Mouse (Mus musculus) heart, postnatal 0 days (tissue): ENCODE results near the gene Arhgdia. TPM values are rescaled to one million over a fixed set of nuclear protein-coding genes. Genes with fewer than 3 reads are reported as not detected.
"Not testable (repeated sequence)": the region's sequence is repeated elsewhere in the genome, so short reads cannot be mapped to it uniquely, and the experiment has no call there.

Experiments
- ATAC-seq: fragments of 200-750 bp; cut with Nextera tagmentation; 2 replicates; pipeline ENCODE4 v1.8.0; 2017; ENCODE audit warnings: low read depth, moderate number of reproducible peaks, moderate library complexity; ENCODE audit not compliant: insufficient read depth
- DNase-seq: peaks from one replicate; pipeline ENCODE4 v3.0.0-alpha.2; 2016; ENCODE audit warnings: low spot score
- H3K27ac ChIP-seq: fragments of 300-500 bp; sonication (generic); 2 replicates; pipeline ENCODE4 v1.5.1; 2014; ENCODE audit warnings: low read depth, mild to moderate bottlenecking
- H3K27me3 ChIP-seq: fragments of 300-500 bp; sonication (generic); 2 replicates; pipeline ENCODE4 v1.6.1; 2014; ENCODE audit warnings: low read length, mixed read lengths; ENCODE audit not compliant: control insufficient read depth, insufficient read depth
- H3K36me3 ChIP-seq: fragments of 300-500 bp; sonication (generic); replicated peaks from 2 replicates; pipeline ENCODE4 v1.6.1; 2014; ENCODE audit warnings: low read length, mixed read lengths; ENCODE audit not compliant: control insufficient read depth, insufficient read depth
- H3K4me1 ChIP-seq: fragments of 300-500 bp; sonication (generic); 2 replicates; pipeline ENCODE4 v1.6.1; 2014; ENCODE audit warnings: antibody characterized with exemption; ENCODE audit not compliant: control insufficient read depth, insufficient read depth
- H3K4me2 ChIP-seq: fragments of 300-500 bp; sonication (generic); 2 replicates; pipeline ENCODE4 v1.6.1; 2014; ENCODE audit warnings: low read depth, mild to moderate bottlenecking, low read length, moderate library complexity
- H3K4me3 ChIP-seq: fragments of 300-500 bp; sonication (generic); 2 replicates; pipeline ENCODE4 v1.5.1; 2014; ENCODE audit warnings: low read depth, low read length
- H3K9ac ChIP-seq: fragments of 300-500 bp; sonication (generic); replicated peaks from 2 replicates; pipeline ENCODE4 v1.6.1; 2014; ENCODE audit warnings: low read depth, low read length, mixed read lengths
- H3K9me3 ChIP-seq: fragments of 300-500 bp; sonication (generic); replicated peaks from 2 replicates; pipeline ENCODE4 v1.6.1; 2016; ENCODE audit warnings: low read length; ENCODE audit not compliant: control insufficient read depth
- CTCF ChIP-seq: IDR thresholded peaks from 2 replicates; pipeline ENCODE4 v1.5.1; 2016; ENCODE audit warnings: antibody characterized with exemption, control low read depth, low read depth
- EP300 ChIP-seq: IDR thresholded peaks from 2 replicates; pipeline ENCODE4 v1.6.1; 2016; ENCODE audit warnings: antibody characterized with exemption, low read depth
- WGBS: fragments of 180-500 bp; shearing (Covaris S2); extraction: QIAGEN DNeasy Blood & Tissue Kit; methylation state at CpG from one replicate; pipeline ENCODE4 v1.1.7; 2014; 5-methylcytosine and 5-hydroxymethylcytosine counted together
- polyA plus RNA-seq: library from polyadenylated mRNA; unstranded; fragments of >200 nt; fragmentation: Nextera tagmentation; extraction: Ambion mirVana; gene quantifications from 2 replicates; pipeline ENCODE4 v1.2.1, GENCODE M21; 2015
- total RNA-seq: library from RNA; depleted of rRNA; stranded (reverse); fragments of >200 nt; gene quantifications from 2 replicates; pipeline ENCODE4 v1.2.3, GENCODE M21; 2014; ENCODE audit warnings: low replicate concordance

Gene Arhgdia
- total and polyA plus RNA-seq, 2 experiments from 2014 or later: 231 to 245 TPM

DNA sequence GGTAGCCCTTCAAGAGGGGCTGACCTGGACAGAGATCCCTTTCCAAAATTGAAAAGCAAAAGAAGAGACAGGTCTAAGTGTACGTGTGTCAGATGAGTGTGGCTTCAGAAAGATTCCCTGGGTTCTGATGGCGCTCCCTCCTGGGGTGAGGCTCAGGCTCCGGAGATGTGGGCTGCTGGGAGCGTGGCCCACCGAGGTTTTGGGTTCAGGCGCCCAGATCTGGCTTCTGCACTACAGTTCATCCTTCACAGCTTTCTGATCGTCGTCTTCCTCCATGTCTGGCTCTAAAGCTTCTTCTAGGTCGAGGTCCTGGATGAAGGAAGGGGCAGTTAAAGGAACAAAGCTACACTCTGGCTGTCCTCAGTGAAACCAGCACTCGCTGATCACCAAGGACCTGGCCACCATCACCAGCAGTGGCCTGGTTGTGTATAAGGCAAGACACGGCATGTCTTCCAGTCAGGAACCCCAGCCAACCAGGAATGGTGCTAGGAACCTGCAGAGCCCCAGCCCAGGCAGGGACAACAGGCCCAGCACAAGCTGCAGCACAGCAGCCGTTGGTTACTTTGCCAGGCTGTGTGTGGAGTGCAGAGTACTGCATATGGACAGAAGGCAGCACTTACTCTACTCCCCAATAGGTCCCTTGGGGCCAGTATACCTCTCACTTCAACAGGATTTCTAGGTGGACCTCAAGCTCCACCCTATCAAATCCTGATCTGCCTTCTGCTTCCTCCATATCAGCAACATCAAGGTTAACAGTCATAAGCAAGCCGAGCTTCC is 20.3 kb downstream of the Arhgdia start:
- H3K4me2 ChIP-seq: no peak overlapping the region
- 0 out of 2 replicates have a peak, but pooled peaks cover 2% of the 10 kb centered on the region for H3K9me3 ChIP-seq
- no peak for DNase-seq
- H3K27me3 ChIP-seq: no peaks in the 10 kb centered on the region
- H3K4me1 ChIP-seq: no peaks in the 10 kb centered on the region
- no peak overlapping the region for H3K9ac ChIP-seq
- no peak overlapping the region for H3K27ac ChIP-seq
- no peak for ATAC-seq
- no peak overlapping the region for H3K4me3 ChIP-seq
- WGBS: 88% methylated on average over 13 of the region's 13 CpGs
- H3K36me3 ChIP-seq: peaks cover 70% of the 10 kb centered on the region
- no peak for TF ChIP-seq CTCF
- TF ChIP-seq EP300: no peak

DNA sequence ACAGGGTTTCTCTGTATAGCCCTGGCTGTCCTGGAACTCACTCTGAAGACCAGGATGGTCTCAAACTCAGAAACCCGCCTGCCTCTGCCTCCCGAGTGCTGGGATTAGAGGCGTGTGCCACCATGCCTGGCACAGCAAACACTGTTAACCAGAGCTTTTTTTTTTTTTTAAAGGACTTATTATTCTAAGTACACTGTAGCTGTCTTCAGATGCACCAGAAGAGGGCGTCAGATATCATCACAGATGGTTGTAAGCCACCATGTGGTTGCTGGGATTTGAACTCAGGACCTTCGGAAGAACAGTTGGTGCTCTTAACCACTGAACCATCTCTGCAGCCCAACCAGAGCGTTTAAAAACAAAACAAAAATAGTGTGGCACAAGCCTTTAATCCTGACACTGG is 22.6 kb downstream of the Arhgdia start:
- not testable (repeated sequence) for H3K27me3 ChIP-seq, DNase-seq, H3K4me1 ChIP-seq, H3K9me3 ChIP-seq, H3K4me3 ChIP-seq, ATAC-seq, H3K4me2 ChIP-seq, H3K9ac ChIP-seq, H3K27ac ChIP-seq
- 81% methylated on average over 6 of the region's 6 CpGs for WGBS
- H3K36me3 ChIP-seq: peaks cover 47% of the 10 kb centered on the region

DNA sequence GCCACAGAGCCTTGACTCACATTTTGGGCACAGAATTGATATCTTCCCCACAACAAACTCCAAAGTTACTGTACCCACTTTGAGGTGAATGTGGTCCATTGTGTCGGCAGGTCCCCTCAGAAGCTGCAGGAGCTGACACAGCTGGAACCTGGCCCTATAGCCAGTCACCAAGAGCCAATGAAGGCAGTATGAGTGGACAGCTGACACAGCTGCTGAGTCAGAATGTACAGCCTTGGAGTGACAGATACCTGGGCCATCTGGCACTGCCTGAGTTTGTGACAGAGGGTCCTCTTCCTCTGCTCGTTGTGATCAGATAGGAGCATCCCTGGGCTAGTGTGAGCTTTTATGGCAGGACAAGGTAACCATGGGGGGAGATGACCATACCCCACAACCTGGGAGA is 26.2 kb downstream of the Arhgdia start:
- Histone ChIP-seq H3K4me3 (no peak overlapping the region), H3K9me3 (0 out of 2 replicates have a peak, but pooled peaks cover 2% of the 10 kb centered on the region), H3K4me2 (no peak overlapping the region), H3K27ac (peak overlapping the region; percentile 39), H3K4me1 (peaks cover 1% of the 10 kb centered on the region), H3K27me3 (no peaks in the 10 kb centered on the region), H3K9ac (no peak overlapping the region), H3K36me3 (peaks cover 11% of the 10 kb centered on the region)
- no peak for DNase-seq
- WGBS: 37% methylated on average over 2 of the region's 2 CpGs
- 0 out of 2 replicates have a peak, but pooled peaks have one; percentile 28 for ATAC-seq
- TF ChIP-seq CTCF (no peak), EP300 (no peak)

DNA sequence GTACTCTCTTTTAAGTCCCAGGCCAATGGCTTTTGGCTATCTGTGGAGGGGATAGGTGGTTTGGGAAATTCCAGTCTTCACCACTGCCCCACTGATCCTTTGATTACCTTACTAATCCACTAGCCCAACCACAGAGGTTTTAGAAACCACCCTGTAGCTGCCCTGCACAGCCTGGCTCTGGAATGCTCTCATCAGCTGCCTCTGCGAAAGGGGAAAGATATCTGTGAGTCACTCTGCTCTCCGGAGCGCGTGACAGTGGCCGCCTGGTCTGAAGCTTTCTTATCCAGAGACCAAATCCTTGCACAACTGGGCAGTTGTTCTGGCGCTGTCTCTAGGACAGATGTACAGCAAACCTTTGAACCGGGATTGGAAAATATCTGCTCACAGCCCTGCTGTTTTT is 26.6 kb downstream of the Arhgdia start:
- no peaks in the 10 kb centered on the region for H3K27me3 ChIP-seq
- TF ChIP-seq CTCF (no peak), EP300 (peak; percentile 66; the same call in 1 of the 2 replicates)
- H3K9ac ChIP-seq: no peak overlapping the region
- peak; percentile 73; the same call in 1 of the 2 replicates for ATAC-seq
- no peak for DNase-seq
- no peak overlapping the region for H3K4me3 ChIP-seq
- H3K36me3 ChIP-seq: peaks cover 7% of the 10 kb centered on the region
- H3K4me2 ChIP-seq: no peak overlapping the region
- H3K4me1 ChIP-seq: peaks cover 5% of the 10 kb centered on the region
- peak overlapping the region; percentile 39 for H3K27ac ChIP-seq
- H3K9me3 ChIP-seq: 0 out of 2 replicates have a peak, but pooled peaks cover 2% of the 10 kb centered on the region
- 33% methylated on average over 7 of the region's 7 CpGs for WGBS

DNA sequence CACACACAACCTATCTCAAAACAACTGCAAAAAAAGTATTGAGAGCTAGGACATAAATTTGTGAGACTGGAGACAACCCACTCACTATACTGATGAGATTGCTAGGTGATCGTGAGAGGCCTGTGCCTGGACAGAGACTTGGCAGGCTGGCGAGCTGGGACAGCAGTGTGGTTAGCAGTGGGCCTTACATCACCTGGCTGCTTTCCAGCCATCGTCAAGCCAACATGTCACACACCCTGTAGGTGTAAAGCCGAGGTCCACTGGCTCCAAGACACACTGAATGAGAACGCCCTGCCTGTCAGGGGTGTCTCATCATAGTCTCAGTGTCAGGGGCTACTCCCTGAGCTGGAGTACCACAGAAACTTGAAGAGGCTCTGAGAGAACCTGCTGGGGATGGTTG is 28.7 kb downstream of the Arhgdia start:
- Histone ChIP-seq H3K36me3 (no peaks in the 10 kb centered on the region), H3K9ac (no peak overlapping the region), H3K4me1 (peaks cover 18% of the 10 kb centered on the region), H3K27me3 (no peaks in the 10 kb centered on the region), H3K4me3 (no peak overlapping the region), H3K27ac (no peak overlapping the region), H3K9me3 (0 out of 2 replicates have a peak, but pooled peaks cover 2% of the 10 kb centered on the region), H3K4me2 (no peak overlapping the region)
- ATAC-seq: no peak
- no peak for TF ChIP-seq EP300
- no peak for TF ChIP-seq CTCF
- DNase-seq: no peak
- WGBS: 54% methylated on average over 5 of the region's 5 CpGs
